17 mouse cellular contexts compared by ENCODE assay signal in the genomic region with DNA sequence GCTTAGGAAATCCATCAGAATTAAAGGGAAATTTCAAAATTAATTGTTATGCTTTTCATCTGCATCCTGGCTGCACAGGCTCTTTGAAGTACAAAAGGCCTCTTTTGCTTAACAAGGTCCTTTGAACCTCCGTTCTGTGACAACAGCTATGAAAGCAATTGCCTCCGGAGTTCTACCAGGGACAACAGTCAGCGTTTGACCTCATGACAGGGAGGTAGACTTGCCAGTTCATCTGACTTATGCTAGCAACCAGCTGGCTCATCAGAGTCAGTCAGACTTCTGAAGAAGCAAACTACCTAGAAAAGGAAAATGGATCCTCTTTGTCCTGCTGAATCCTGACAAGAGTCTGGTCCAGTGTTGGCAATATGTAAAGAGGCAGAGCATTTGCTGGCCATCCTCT.
"Had no signal": no experiment of that assay in that cellular context is flagged by ENCODE, and none has a peak within 500 bp of the region (broad histone marks: within the 10 kb centered on the region; RNA-seq: fewer than 3 reads in every experiment).

No protein-coding gene starts in this region.

- H3K4me1 ChIP-seq: limb, embryonic 10.5 days; midbrain, embryonic 13.5 days had no signal

- H3K4me2 ChIP-seq: limb, embryonic 13.5 days; liver, embryonic 11.5 days; midbrain, embryonic 13.5 days had no signal

- H3K9ac ChIP-seq: limb, embryonic 13.5 days; liver, embryonic 14.5 days; midbrain, embryonic 13.5 days had no signal

- H3K4me3 ChIP-seq: layer of hippocampus, adult 2 months; limb, embryonic 10.5 days; limb, embryonic 13.5 days; midbrain, embryonic 13.5 days had no signal

- H3K36me3 ChIP-seq: limb, embryonic 10.5 days; limb, embryonic 13.5 days; midbrain, embryonic 13.5 days had no signal

- H3K9me3 ChIP-seq: limb, embryonic 10.5 days; limb, embryonic 13.5 days; midbrain, embryonic 13.5 days had no signal

- ATAC-seq: midbrain, embryonic 13.5 days had no signal

- H3K27ac ChIP-seq: layer of hippocampus, adult 2 months; limb, embryonic 10.5 days; limb, embryonic 13.5 days; liver, embryonic 14.5 days; macrophage; midbrain, embryonic 13.5 days; stomach, postnatal 0 days had no signal

- DNase-seq: kidney, adult 11 months; kidney, adult 8-10 months; kidney, postnatal 25 days; layer of hippocampus, adult 9-11 months; lung, adult 18-20 months; lung, postnatal 14 days; thymus, adult 2 months; thymus, postnatal 14 days; thymus, postnatal 4 days had no signal

- H3K27me3 ChIP-seq: limb, embryonic 13.5 days; midbrain, embryonic 13.5 days had no signal
